Comparison of ENCODE assay signal across 23 mouse cellular contexts in the genomic region with DNA sequence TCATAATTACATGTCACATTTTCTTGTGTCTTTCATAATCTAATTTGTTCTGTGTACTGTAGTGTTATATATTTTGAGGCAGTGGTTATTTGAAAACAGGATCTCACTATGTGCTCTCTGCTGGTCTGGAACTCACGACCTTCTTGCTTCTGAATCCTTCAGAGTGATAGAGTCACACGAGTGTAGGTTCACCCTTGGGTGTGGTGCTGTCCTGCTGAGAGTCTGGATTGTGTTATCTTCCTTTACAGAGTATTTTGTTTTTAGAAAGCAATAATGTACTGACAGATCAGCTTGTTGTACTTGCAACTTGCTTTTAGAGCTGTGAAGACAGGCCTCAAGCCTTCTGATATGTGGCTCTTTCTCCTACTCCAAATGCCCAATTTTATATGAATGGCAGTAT.
DNase-seq lines count a peak whose midpoint lies in the region; ATAC-seq and TF ChIP-seq lines count a peak whose summit lies in the region.
"Had no signal": no experiment of that assay in that cellular context is flagged by ENCODE, and none has a peak within 500 bp of the region (broad histone marks: within the 10 kb centered on the region; RNA-seq: fewer than 3 reads in every experiment).

No protein-coding gene starts in this region.

- DNase-seq in liver, embryonic 11.5 days (ENCODE audit: low spot score): no peak
- no peak for DNase-seq in liver
- no peak for DNase-seq in liver, embryonic 13.5 days
- DNase-seq in liver, postnatal 0 days: no peak
- DNase-seq in frontal cortex, postnatal 36 days (ENCODE audit: low spot score in 2 of 2): no peak
- DNase-seq in thymus, postnatal 25 days: no peak
- DNase-seq: adrenal gland, postnatal 14 days; cerebellum, adult 11-12 months; cerebellum, adult 9-10 months; cerebellum, postnatal 25 days; forebrain, postnatal 0 days; gastrocnemius, adult 2 months; gastrocnemius, postnatal 36 days; heart, adult 2 months; heart, postnatal 4 days had no signal

- no peak for TF ChIP-seq EP300 in liver, postnatal 0 days (IDR thresholded peaks at IDR 0.05; ENCODE audit: low read depth)

- no peak for TF ChIP-seq CTCF in liver, postnatal 0 days (IDR thresholded peaks at IDR 0.05; ENCODE audit: low read depth)

- no peaks in the 10 kb centered on the region for H3K27me3 ChIP-seq in liver, embryonic 11.5 days (replicated peaks; ENCODE audit: control insufficient read depth, insufficient read depth, low read length)
- H3K27me3 ChIP-seq in liver, embryonic 13.5 days: no peaks in the 10 kb centered on the region
- H3K27me3 ChIP-seq in liver, postnatal 0 days (ENCODE audit: insufficient read depth, low read length): no peaks in the 10 kb centered on the region
- H3K27me3 ChIP-seq: CH12.LX; embryonic facial prominence, embryonic 12.5 days; forebrain, embryonic 12.5 days; heart, embryonic 13.5 days; hindbrain, embryonic 12.5 days; Patski had no signal

- H3K4me2 ChIP-seq in liver, embryonic 11.5 days: no peak overlapping the region
- H3K4me2 ChIP-seq in liver, embryonic 13.5 days: no peak overlapping the region
- H3K4me2 ChIP-seq in liver, postnatal 0 days (ENCODE audit: low read depth, low read length): no peak overlapping the region
- H3K4me2 ChIP-seq: embryonic facial prominence, embryonic 12.5 days; forebrain, embryonic 12.5 days; heart, embryonic 13.5 days; hindbrain, embryonic 12.5 days had no signal

- H3K4me1 ChIP-seq in liver, embryonic 11.5 days (replicated peaks; ENCODE audit: control insufficient read depth, insufficient read depth, low read length): no peaks in the 10 kb centered on the region; the same call in 1 of the 2 replicates
- H3K4me1 ChIP-seq in liver, embryonic 13.5 days (replicated peaks): peaks cover 31% of the 10 kb centered on the region
- H3K4me1 ChIP-seq in liver, postnatal 0 days (ENCODE audit: insufficient read depth): no peaks in the 10 kb centered on the region
- H3K4me1 ChIP-seq: forebrain, embryonic 12.5 days; hindbrain, embryonic 12.5 days had no signal

- 32% methylated on average over 2 of the region's 2 CpGs for WGBS in liver, embryonic 11.5 days
- 18% methylated on average over 2 of the region's 2 CpGs for WGBS in liver, embryonic 13.5 days (ENCODE audit: insufficient replicate concordance)
- WGBS in liver, postnatal 0 days (ENCODE audit: insufficient replicate concordance): 50% methylated on average over 2 of the region's 2 CpGs

- H3K9me3 ChIP-seq in liver, embryonic 11.5 days (ENCODE audit: control insufficient read depth, low read length): no peaks in the 10 kb centered on the region
- no peaks in the 10 kb centered on the region for H3K9me3 ChIP-seq in liver, embryonic 13.5 days (replicated peaks)
- no peaks in the 10 kb centered on the region for H3K9me3 ChIP-seq in liver, postnatal 0 days (ENCODE audit: low read length)
- H3K9me3 ChIP-seq: embryonic facial prominence, embryonic 12.5 days; forebrain, embryonic 12.5 days; heart, embryonic 13.5 days; hindbrain, embryonic 12.5 days had no signal

- no peak overlapping the region for H3K27ac ChIP-seq in liver, embryonic 11.5 days (ENCODE audit: low read depth, low read length)
- H3K27ac ChIP-seq in liver, embryonic 13.5 days: no peak overlapping the region
- no peak overlapping the region for H3K27ac ChIP-seq in liver, postnatal 0 days (ENCODE audit: low read depth)
- H3K27ac ChIP-seq: embryonic facial prominence, embryonic 12.5 days; forebrain, embryonic 12.5 days; gastrocnemius, adult 2 months; heart, adult 2 months; heart, embryonic 13.5 days; hindbrain, embryonic 12.5 days had no signal

- H3K36me3 ChIP-seq in liver, embryonic 11.5 days (ENCODE audit: control insufficient read depth, insufficient read depth, low read length): no peaks in the 10 kb centered on the region
- H3K36me3 ChIP-seq in liver, embryonic 13.5 days: no peaks in the 10 kb centered on the region
- H3K36me3 ChIP-seq in liver, postnatal 0 days (replicated peaks; ENCODE audit: insufficient read depth, low read length): no peaks in the 10 kb centered on the region
- H3K36me3 ChIP-seq: embryonic facial prominence, embryonic 12.5 days; forebrain, embryonic 12.5 days; heart, embryonic 13.5 days; hindbrain, embryonic 12.5 days had no signal

- H3K4me3 ChIP-seq in liver, embryonic 11.5 days (ENCODE audit: low read depth, low read length): no peak overlapping the region
- no peak overlapping the region for H3K4me3 ChIP-seq in liver, embryonic 13.5 days (replicated peaks)
- no peak overlapping the region for H3K4me3 ChIP-seq in liver, postnatal 0 days (ENCODE audit: low read depth, low read length)
- H3K4me3 ChIP-seq: embryonic facial prominence, embryonic 12.5 days; forebrain, embryonic 12.5 days; gastrocnemius, adult 2 months; heart, adult 2 months; heart, embryonic 13.5 days; hindbrain, embryonic 12.5 days had no signal

- ATAC-seq in liver, embryonic 11.5 days (replicated peaks; ENCODE audit: low FRiP score): peak; percentile 78
- ATAC-seq in liver, embryonic 13.5 days (ENCODE audit: low read depth): peak; percentile 79
- ATAC-seq in liver, postnatal 0 days: 0 out of 2 replicates have a peak, but pooled peaks have one; percentile 29
- ATAC-seq: activated CD4-positive, CD25-positive, alpha-beta regulatory T cell, adult 4 months; forebrain, postnatal 0 days; hindbrain, embryonic 16.5 days; Patski had no signal

- no peak overlapping the region for H3K9ac ChIP-seq in liver, embryonic 11.5 days (ENCODE audit: low read depth, low read length)
- H3K9ac ChIP-seq in liver, embryonic 13.5 days: no peak overlapping the region
- H3K9ac ChIP-seq in liver, postnatal 0 days (replicated peaks): no peak overlapping the region
- H3K9ac ChIP-seq: embryonic facial prominence, embryonic 12.5 days; forebrain, embryonic 12.5 days; forebrain, postnatal 0 days; heart, embryonic 13.5 days; hindbrain, embryonic 12.5 days had no signal

Comparison
In these comparisons a context has a peak if more than half of its experiments do, and no peak if none do; other contexts are left out.
1. ATAC-seq: peak in every context shown above with its lines; median percentile 79 in liver, embryonic 13.5 days; 78 in liver, embryonic 11.5 days; 29 in liver, postnatal 0 days.